Mouse (Mus musculus): ENCODE data around the gene Kif3a. TPM values are rescaled to one million over a fixed set of nuclear protein-coding genes. Genes with fewer than 3 reads are reported as not detected.

The Kif3a gene
- total and polyA plus RNA-seq, 2 experiments from 2014 or later = 6.1 to 23.7 TPM

GRCm38 (mm10) chr11:53531578-53532230 lies 35.5 kb upstream of the Kif3a start:
- no peak for DNase-seq (ENCODE audit: low spot score)
- no peak for ATAC-seq (ENCODE audit: insufficient read depth, low read depth)
- Histone ChIP-seq H3K36me3 (replicated peaks; ENCODE audit: control insufficient read depth, insufficient read depth, low read length) (peaks cover 34% of the 10 kb centered on the region), H3K27me3 (ENCODE audit: control insufficient read depth, insufficient read depth, low read length) (no peaks in the 10 kb centered on the region), H3K4me1 (ENCODE audit: control insufficient read depth, insufficient read depth) (peaks cover 27% of the 10 kb centered on the region), H3K4me3 (ENCODE audit: low read depth, low read length) (no peak overlapping the region), H3K27ac (ENCODE audit: low read depth) (no peak overlapping the region), H3K9ac (replicated peaks; ENCODE audit: low read depth, low read length) (no peak overlapping the region), H3K9me3 (replicated peaks; ENCODE audit: control insufficient read depth, low read length) (no peaks in the 10 kb centered on the region), H3K4me2 (ENCODE audit: low read depth, low read length) (no peak overlapping the region)
- TF ChIP-seq EP300 (IDR thresholded peaks at IDR 0.05; ENCODE audit: low read depth) (no peak), CTCF (IDR thresholded peaks at IDR 0.05; ENCODE audit: low read depth) (no peak)
- 90% methylated on average over 10 of the region's 10 CpGs for WGBS

- TF ChIP-seq EP300 (IDR thresholded peaks at IDR 0.05; ENCODE audit: low read depth) (no peak), CTCF (IDR thresholded peaks at IDR 0.05; ENCODE audit: low read depth) (no peak)
- no peak overlapping the region for H3K27ac ChIP-seq (ENCODE audit: low read depth)
- WGBS = 88% methylated on average over 1 of the region's 1 CpGs
- H3K4me3 ChIP-seq (ENCODE audit: low read depth, low read length) = no peak overlapping the region
- ATAC-seq (ENCODE audit: insufficient read depth, low read depth) = no peak
- no peak overlapping the region for H3K9ac ChIP-seq (replicated peaks; ENCODE audit: low read depth, low read length)
- no peaks in the 10 kb centered on the region for H3K9me3 ChIP-seq (replicated peaks; ENCODE audit: control insufficient read depth, low read length)
- H3K4me2 ChIP-seq (ENCODE audit: low read depth, low read length) = no peak overlapping the region
- no peak for DNase-seq (ENCODE audit: low spot score)
- H3K4me1 ChIP-seq (ENCODE audit: control insufficient read depth, insufficient read depth) = peaks cover 25% of the 10 kb centered on the region
- peaks cover 39% of the 10 kb centered on the region for H3K36me3 ChIP-seq (replicated peaks; ENCODE audit: control insufficient read depth, insufficient read depth, low read length)
- no peaks in the 10 kb centered on the region for H3K27me3 ChIP-seq (ENCODE audit: control insufficient read depth, insufficient read depth, low read length)
Observed at GRCm38 (mm10) chr11:53532231-53532620, 35.0 kb upstream of the Kif3a start.

- no peaks in the 10 kb centered on the region for H3K4me1 ChIP-seq (ENCODE audit: control insufficient read depth, insufficient read depth)
- no peak overlapping the region for H3K9ac ChIP-seq (replicated peaks; ENCODE audit: low read depth, low read length)
- H3K4me2 ChIP-seq (ENCODE audit: low read depth, low read length) = no peak overlapping the region
- WGBS = 61% methylated on average over 15 of the region's 15 CpGs
- no peak overlapping the region for H3K27ac ChIP-seq (ENCODE audit: low read depth)
- TF ChIP-seq CTCF (IDR thresholded peaks at IDR 0.05; ENCODE audit: low read depth) = no peak
- no peak for TF ChIP-seq EP300 (IDR thresholded peaks at IDR 0.05; ENCODE audit: low read depth)
- no peaks in the 10 kb centered on the region for H3K27me3 ChIP-seq (ENCODE audit: control insufficient read depth, insufficient read depth, low read length)
- no peak overlapping the region for H3K4me3 ChIP-seq (ENCODE audit: low read depth, low read length)
- peaks cover 66% of the 10 kb centered on the region for H3K36me3 ChIP-seq (replicated peaks; ENCODE audit: control insufficient read depth, insufficient read depth, low read length)
- ATAC-seq (ENCODE audit: insufficient read depth, low read depth) (no peak), DNase-seq (ENCODE audit: low spot score) (no peak)
- H3K9me3 ChIP-seq (replicated peaks; ENCODE audit: control insufficient read depth, low read length) = no peaks in the 10 kb centered on the region
Observed at GRCm38 (mm10) chr11:53539002-53539491, 28.1 kb upstream of the Kif3a start.

GRCm38 (mm10) chr11:53540394-53540793 lies 26.8 kb upstream of the Kif3a start:
- no peak overlapping the region for H3K27ac ChIP-seq (ENCODE audit: low read depth)
- H3K4me2 ChIP-seq (ENCODE audit: low read depth, low read length) = no peak overlapping the region
- TF ChIP-seq EP300 (IDR thresholded peaks at IDR 0.05; ENCODE audit: low read depth) = no peak
- TF ChIP-seq CTCF (IDR thresholded peaks at IDR 0.05; ENCODE audit: low read depth) = no peak
- ATAC-seq (ENCODE audit: insufficient read depth, low read depth) (no peak), DNase-seq (ENCODE audit: low spot score) (no peak)
- H3K27me3 ChIP-seq (ENCODE audit: control insufficient read depth, insufficient read depth, low read length) = no peaks in the 10 kb centered on the region
- H3K9ac ChIP-seq (replicated peaks; ENCODE audit: low read depth, low read length) = no peak overlapping the region
- no peak overlapping the region for H3K4me3 ChIP-seq (ENCODE audit: low read depth, low read length)
- H3K4me1 ChIP-seq (ENCODE audit: control insufficient read depth, insufficient read depth) = no peaks in the 10 kb centered on the region
- H3K9me3 ChIP-seq (replicated peaks; ENCODE audit: control insufficient read depth, low read length) = no peaks in the 10 kb centered on the region
- 92% methylated on average over 3 of the region's 3 CpGs for WGBS
- peaks cover 53% of the 10 kb centered on the region for H3K36me3 ChIP-seq (replicated peaks; ENCODE audit: control insufficient read depth, insufficient read depth, low read length)

GRCm38 (mm10) chr11:53541222-53541621 lies 26.0 kb upstream of the Kif3a start:
- TF ChIP-seq CTCF (IDR thresholded peaks at IDR 0.05; ENCODE audit: low read depth) (0 out of 2 replicates have a peak, but pooled peaks have one; percentile 12), EP300 (IDR thresholded peaks at IDR 0.05; ENCODE audit: low read depth) (no peak)
- no peak for DNase-seq (ENCODE audit: low spot score)
- no peaks in the 10 kb centered on the region for H3K4me1 ChIP-seq (ENCODE audit: control insufficient read depth, insufficient read depth)
- 83% methylated on average over 11 of the region's 11 CpGs for WGBS
- no peaks in the 10 kb centered on the region for H3K9me3 ChIP-seq (replicated peaks; ENCODE audit: control insufficient read depth, low read length)
- peaks cover 44% of the 10 kb centered on the region for H3K36me3 ChIP-seq (replicated peaks; ENCODE audit: control insufficient read depth, insufficient read depth, low read length)
- H3K4me2 ChIP-seq (ENCODE audit: low read depth, low read length) = no peak overlapping the region
- H3K4me3 ChIP-seq (ENCODE audit: low read depth, low read length) = no peak overlapping the region
- no peaks in the 10 kb centered on the region for H3K27me3 ChIP-seq (ENCODE audit: control insufficient read depth, insufficient read depth, low read length)
- no peak for ATAC-seq (ENCODE audit: insufficient read depth, low read depth)
- H3K27ac ChIP-seq (ENCODE audit: low read depth) = no peak overlapping the region
- no peak overlapping the region for H3K9ac ChIP-seq (replicated peaks; ENCODE audit: low read depth, low read length)

GRCm38 (mm10) chr11:53543021-53543420 lies 24.2 kb upstream of the Kif3a start:
- TF ChIP-seq CTCF (IDR thresholded peaks at IDR 0.05; ENCODE audit: low read depth) (no peak), EP300 (IDR thresholded peaks at IDR 0.05; ENCODE audit: low read depth) (no peak)
- H3K4me2 ChIP-seq (ENCODE audit: low read depth, low read length) = no peak overlapping the region
- ATAC-seq (ENCODE audit: insufficient read depth, low read depth) (no peak), DNase-seq (ENCODE audit: low spot score) (no peak)
- 51% methylated on average over 7 of the region's 7 CpGs for WGBS
- H3K27me3 ChIP-seq (ENCODE audit: control insufficient read depth, insufficient read depth, low read length) = no peaks in the 10 kb centered on the region
- no peak overlapping the region for H3K27ac ChIP-seq (ENCODE audit: low read depth)
- peaks cover 27% of the 10 kb centered on the region for H3K36me3 ChIP-seq (replicated peaks; ENCODE audit: control insufficient read depth, insufficient read depth, low read length)
- no peak overlapping the region for H3K4me3 ChIP-seq (ENCODE audit: low read depth, low read length)
- H3K9me3 ChIP-seq (replicated peaks; ENCODE audit: control insufficient read depth, low read length) = no peaks in the 10 kb centered on the region
- no peak overlapping the region for H3K9ac ChIP-seq (replicated peaks; ENCODE audit: low read depth, low read length)
- H3K4me1 ChIP-seq (ENCODE audit: control insufficient read depth, insufficient read depth) = no peaks in the 10 kb centered on the region

Measured in heart, postnatal 0 days (tissue).